Mouse (Mus musculus): ENCODE data around the gene Acss1.

GRCm38 (mm10) chr2:150645225-150645624, 23.1 kb downstream of the Acss1 start:
- no peak for TF ChIP-seq CTCF (IDR thresholded peaks at IDR 0.05; ENCODE audit: borderline replicate concordance, extremely low read depth, insufficient read depth, insufficient read length)
- TF ChIP-seq POLR2A (IDR thresholded peaks at IDR 0.05; ENCODE audit: borderline replicate concordance, extremely low read depth, insufficient read depth, insufficient read length, poor library complexity, severe bottlenecking), result no peak
